Mouse (Mus musculus) forebrain, embryonic 11.5 days (tissue): ENCODE measurements at regions not wholly inside any gene's neighbourhood (a gene's known extent, or its start where the extent isn't known, plus 50 kb on each side); places are given as distances from the start of the nearest gene placed in this dataset.

Experiments
- ATAC-seq: fragments of 200-750 bp; cut with Nextera tagmentation; replicated peaks from 2 replicates; pipeline ENCODE4 v1.8.0; 2017; ENCODE audit warnings: moderate TSS enrichment; ENCODE audit not compliant: low FRiP score
- DNase-seq: peaks from one replicate; pipeline ENCODE4 v3.0.0-alpha.2; 2017; ENCODE audit warnings: low spot score
- H3K27ac ChIP-seq: fragments of 300-500 bp; sonication (generic); 2 replicates; pipeline ENCODE4 v1.5.1; 2014; ENCODE audit warnings: low read depth, low read length
- H3K27me3 ChIP-seq: fragments of 300-500 bp; sonication (generic); 2 replicates; pipeline ENCODE4 v1.6.1; 2014; ENCODE audit warnings: mild to moderate bottlenecking, low read length, mixed read lengths; ENCODE audit not compliant: control insufficient read depth, insufficient read depth
- H3K36me3 ChIP-seq: fragments of 300-500 bp; sonication (generic); 2 replicates; pipeline ENCODE4 v1.6.1; 2014; ENCODE audit warnings: mild to moderate bottlenecking, low read length, moderate library complexity, mixed read lengths; ENCODE audit not compliant: control insufficient read depth, insufficient read depth
- H3K4me1 ChIP-seq: fragments of 300-500 bp; sonication (generic); replicated peaks from 2 replicates; pipeline ENCODE4 v1.6.1; 2014; ENCODE audit warnings: low read length, mixed read lengths; ENCODE audit not compliant: control insufficient read depth, insufficient read depth
- H3K4me2 ChIP-seq: fragments of 300-500 bp; sonication (generic); 2 replicates; pipeline ENCODE4 v1.6.1; 2014; ENCODE audit warnings: low read depth, mild to moderate bottlenecking, low read length, moderate library complexity, mixed read lengths; ENCODE audit not compliant: severe bottlenecking
- H3K4me3 ChIP-seq: fragments of 300-500 bp; sonication (generic); 2 replicates; pipeline ENCODE4 v1.5.1; 2014; ENCODE audit warnings: low read depth, low read length
- H3K9ac ChIP-seq: fragments of 300-500 bp; sonication (generic); 2 replicates; pipeline ENCODE4 v1.6.1; 2014; ENCODE audit warnings: low read length
- H3K9me3 ChIP-seq: fragments of 300-500 bp; sonication (generic); 2 replicates; pipeline ENCODE4 v1.6.1; 2016; ENCODE audit warnings: low read length, mixed read lengths; ENCODE audit not compliant: control insufficient read depth
- WGBS: fragments of 180-500 bp; shearing (Covaris S2); extraction: QIAGEN DNeasy Blood & Tissue Kit; methylation state at CpG from one replicate; pipeline ENCODE4 v1.1.7; 2014; 5-methylcytosine and 5-hydroxymethylcytosine counted together

DNA sequence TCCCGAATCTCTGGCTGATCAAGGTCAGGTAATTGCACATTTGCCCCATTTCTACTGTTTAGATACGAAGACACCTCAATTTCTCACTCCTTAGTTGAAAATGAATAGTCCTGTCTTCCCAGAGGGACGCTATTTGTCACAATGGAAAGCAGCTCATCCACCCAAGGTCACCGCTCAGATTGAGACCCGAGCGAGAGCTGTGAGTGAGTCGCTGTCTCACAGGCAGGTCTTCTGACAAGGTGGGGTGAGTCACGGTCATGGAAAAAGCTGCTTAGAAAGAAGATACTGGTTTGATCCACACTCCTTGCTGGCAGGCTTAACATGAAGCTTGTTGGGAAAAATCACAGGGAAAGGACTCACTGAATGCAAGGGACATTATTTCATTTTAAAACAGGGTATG lies 171.9 kb upstream of the Tgfbr2 start:
- H3K27me3 ChIP-seq, result no peaks in the 10 kb centered on the region
- H3K27ac ChIP-seq, result no peak overlapping the region
- ATAC-seq, result no peak
- no peak overlapping the region for H3K4me2 ChIP-seq
- H3K9ac ChIP-seq, result no peak overlapping the region
- 94% methylated on average over 8 of the region's 8 CpGs for WGBS
- H3K4me1 ChIP-seq, result no peaks in the 10 kb centered on the region
- no peaks in the 10 kb centered on the region for H3K9me3 ChIP-seq
- no peaks in the 10 kb centered on the region for H3K36me3 ChIP-seq
- no peak overlapping the region for H3K4me3 ChIP-seq
- no peak for DNase-seq

DNA sequence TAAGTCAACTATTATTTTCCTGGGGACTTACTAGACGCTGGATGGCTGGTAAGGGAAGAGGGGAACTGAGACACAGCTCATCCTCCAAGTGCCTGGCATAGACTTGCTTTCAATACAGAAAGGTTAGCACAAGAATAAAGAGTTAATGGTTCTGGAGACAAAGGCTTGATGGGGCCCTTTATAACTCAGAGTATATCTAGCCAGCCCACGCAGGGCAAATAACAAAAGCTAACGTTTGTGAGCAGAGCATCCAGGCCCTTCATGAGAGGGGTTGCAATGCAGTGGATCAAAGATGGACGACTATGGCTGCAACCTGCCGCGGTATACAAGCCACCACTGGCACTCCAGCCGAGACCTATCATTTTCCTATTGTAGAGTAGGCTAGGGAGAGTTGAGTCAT lies 171.3 kb upstream of the Tgfbr2 start:
- WGBS, result 86% methylated on average over 7 of the region's 7 CpGs

DNA sequence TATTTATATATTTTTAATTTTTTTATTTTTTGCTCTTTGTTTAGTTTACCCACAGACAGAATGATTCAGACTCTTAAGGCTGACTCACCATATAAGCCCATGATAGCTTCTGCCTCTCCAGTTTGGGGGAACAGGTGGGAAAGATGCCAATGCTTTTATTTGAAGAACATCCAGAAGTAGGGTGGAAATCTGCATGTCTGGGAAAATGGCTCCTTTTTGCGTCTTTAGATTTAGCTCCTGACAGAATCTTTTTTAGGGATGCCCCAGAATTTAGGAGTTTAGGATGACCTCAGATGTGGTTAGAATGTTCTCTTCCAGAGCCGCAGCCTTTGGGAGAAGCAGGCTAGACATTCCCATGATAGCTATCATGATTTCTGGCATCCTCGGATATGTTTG lies 167.9 kb upstream of the Tgfbr2 start:
- no peak for ATAC-seq
- Histone ChIP-seq H3K36me3 (no peaks in the 10 kb centered on the region), H3K27me3 (no peaks in the 10 kb centered on the region), H3K4me2 (no peak overlapping the region), H3K27ac (no peak overlapping the region), H3K9ac (no peak overlapping the region), H3K4me3 (no peak overlapping the region), H3K4me1 (no peaks in the 10 kb centered on the region), H3K9me3 (no peaks in the 10 kb centered on the region)
- 98% methylated on average over 3 of the region's 3 CpGs for WGBS
- DNase-seq, result no peak

More for the DNA sequence above, 171.3 kb upstream of the Tgfbr2 start:
- no peak overlapping the region for H3K4me3 ChIP-seq
- no peaks in the 10 kb centered on the region for H3K4me1 ChIP-seq
- no peaks in the 10 kb centered on the region for H3K27me3 ChIP-seq
- ATAC-seq (no peak), DNase-seq (no peak)
- no peaks in the 10 kb centered on the region for H3K36me3 ChIP-seq
- H3K9me3 ChIP-seq, result no peaks in the 10 kb centered on the region
- no peak overlapping the region for H3K4me2 ChIP-seq
- no peak overlapping the region for H3K27ac ChIP-seq
- no peak overlapping the region for H3K9ac ChIP-seq

DNA sequence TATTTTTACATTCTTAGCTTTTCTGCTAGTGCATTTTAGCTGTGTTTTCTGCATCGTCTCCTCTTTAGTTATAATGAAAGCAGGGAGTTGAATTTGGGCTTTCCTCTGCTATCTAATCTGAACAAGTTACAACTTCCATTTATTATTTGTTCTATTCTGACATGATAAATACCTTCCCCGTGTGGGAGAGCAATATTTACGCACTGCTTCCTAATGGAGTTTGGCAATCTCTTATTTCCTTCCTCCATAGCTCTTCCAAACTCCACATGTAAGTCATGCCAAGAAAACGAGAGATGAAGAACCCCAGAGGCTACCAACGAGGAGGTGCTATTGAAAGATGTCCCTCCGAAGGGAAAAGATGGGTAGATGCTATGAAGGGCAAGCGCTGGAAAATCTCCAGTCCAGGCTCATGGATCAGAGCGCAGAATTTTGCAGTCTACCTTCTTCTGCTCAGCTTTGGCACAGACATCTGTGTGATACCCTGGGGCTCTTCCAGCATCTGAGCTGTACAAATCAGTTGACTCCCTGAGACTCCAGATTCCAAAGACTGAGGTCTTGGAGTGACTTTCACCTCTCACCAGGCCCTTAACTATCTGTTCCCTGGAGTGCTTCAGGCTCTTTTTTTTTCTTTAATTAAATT lies 167.4 kb upstream of the Tgfbr2 start:
- ATAC-seq (no peak), DNase-seq (no peak)
- H3K9me3 ChIP-seq, result no peaks in the 10 kb centered on the region
- no peaks in the 10 kb centered on the region for H3K36me3 ChIP-seq
- no peaks in the 10 kb centered on the region for H3K4me1 ChIP-seq
- no peaks in the 10 kb centered on the region for H3K27me3 ChIP-seq
- H3K4me3 ChIP-seq, result no peak overlapping the region
- H3K27ac ChIP-seq, result no peak overlapping the region
- WGBS, result 90% methylated on average over 8 of the region's 8 CpGs
- no peak overlapping the region for H3K4me2 ChIP-seq
- no peak overlapping the region for H3K9ac ChIP-seq

DNA sequence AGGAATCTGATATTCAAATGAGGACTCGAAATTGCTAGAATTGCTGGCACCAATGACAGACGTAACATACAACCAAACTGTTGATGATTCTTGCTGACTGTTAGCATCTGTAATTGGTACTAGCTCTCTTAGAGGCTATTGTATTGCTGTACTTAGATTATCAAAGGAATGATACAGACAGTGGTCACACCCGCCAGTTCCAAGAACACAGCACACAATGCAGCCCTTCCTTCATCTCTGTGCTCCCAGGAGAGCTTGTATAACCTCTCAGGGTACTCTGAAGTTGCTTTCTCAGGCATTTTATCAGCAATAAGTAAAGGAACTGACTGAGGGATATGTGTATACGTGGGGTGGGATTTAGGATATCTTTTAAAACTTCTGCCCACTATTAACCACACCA lies 166.8 kb upstream of the Tgfbr2 start:
- ATAC-seq (no peak), DNase-seq (no peak)
- Histone ChIP-seq H3K9me3 (no peaks in the 10 kb centered on the region), H3K4me3 (no peak overlapping the region), H3K27ac (no peak overlapping the region), H3K9ac (no peak overlapping the region), H3K4me1 (no peaks in the 10 kb centered on the region), H3K4me2 (no peak overlapping the region), H3K36me3 (no peaks in the 10 kb centered on the region), H3K27me3 (no peaks in the 10 kb centered on the region)
- WGBS, result 82% methylated on average over 4 of the region's 4 CpGs

DNA sequence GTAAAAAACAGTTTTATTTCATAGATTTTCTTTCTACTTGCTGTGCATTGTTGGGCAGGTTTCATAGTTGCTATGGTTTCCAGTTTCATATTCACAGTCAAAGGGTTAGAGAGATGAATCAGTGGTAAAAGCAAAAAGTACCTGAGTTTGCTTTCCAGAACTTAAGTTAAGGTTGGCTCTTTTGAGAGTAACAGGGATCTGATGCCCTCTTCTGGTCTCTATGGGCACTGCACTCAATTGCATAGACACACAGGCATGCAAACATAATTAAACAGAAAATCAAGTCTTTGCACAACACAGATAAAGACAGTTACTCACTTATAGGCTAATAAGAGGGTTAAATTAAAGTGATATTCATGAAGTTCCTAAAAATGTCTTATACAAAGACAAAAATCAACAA lies 165.8 kb upstream of the Tgfbr2 start:
- no peak overlapping the region for H3K27ac ChIP-seq
- no peaks in the 10 kb centered on the region for H3K27me3 ChIP-seq
- no peaks in the 10 kb centered on the region for H3K9me3 ChIP-seq
- DNase-seq, result no peak
- no peaks in the 10 kb centered on the region for H3K36me3 ChIP-seq
- no peak for ATAC-seq
- no peak overlapping the region for H3K4me3 ChIP-seq
- no peaks in the 10 kb centered on the region for H3K4me1 ChIP-seq
- no peak overlapping the region for H3K9ac ChIP-seq
- no peak overlapping the region for H3K4me2 ChIP-seq

DNA sequence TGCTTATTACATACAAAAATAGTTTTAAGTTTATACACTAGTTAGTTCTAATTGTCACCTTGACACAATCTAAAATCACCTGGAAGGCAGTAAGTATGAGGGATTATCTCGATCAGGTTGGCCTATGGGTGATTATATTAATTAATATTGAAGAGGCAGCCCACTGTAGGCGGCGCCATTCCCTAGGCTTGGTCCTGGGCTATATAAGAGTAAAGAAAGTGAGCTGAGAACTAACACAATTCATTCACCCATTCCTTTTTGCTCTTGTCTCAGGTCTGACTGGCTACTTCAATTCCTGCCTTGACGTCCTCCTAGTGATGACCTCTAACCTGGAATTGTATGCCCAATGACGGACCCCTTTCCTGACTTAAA lies 163.6 kb upstream of the Tgfbr2 start:
- Histone ChIP-seq H3K9me3 (no peaks in the 10 kb centered on the region), H3K4me1 (no peaks in the 10 kb centered on the region), H3K4me3 (no peak overlapping the region), H3K27ac (no peak overlapping the region), H3K27me3 (no peaks in the 10 kb centered on the region), H3K9ac (no peak overlapping the region), H3K36me3 (no peaks in the 10 kb centered on the region), H3K4me2 (no peak overlapping the region)
- WGBS, result 92% methylated on average over 5 of the region's 5 CpGs
- ATAC-seq, result no peak
- no peak for DNase-seq

DNA sequence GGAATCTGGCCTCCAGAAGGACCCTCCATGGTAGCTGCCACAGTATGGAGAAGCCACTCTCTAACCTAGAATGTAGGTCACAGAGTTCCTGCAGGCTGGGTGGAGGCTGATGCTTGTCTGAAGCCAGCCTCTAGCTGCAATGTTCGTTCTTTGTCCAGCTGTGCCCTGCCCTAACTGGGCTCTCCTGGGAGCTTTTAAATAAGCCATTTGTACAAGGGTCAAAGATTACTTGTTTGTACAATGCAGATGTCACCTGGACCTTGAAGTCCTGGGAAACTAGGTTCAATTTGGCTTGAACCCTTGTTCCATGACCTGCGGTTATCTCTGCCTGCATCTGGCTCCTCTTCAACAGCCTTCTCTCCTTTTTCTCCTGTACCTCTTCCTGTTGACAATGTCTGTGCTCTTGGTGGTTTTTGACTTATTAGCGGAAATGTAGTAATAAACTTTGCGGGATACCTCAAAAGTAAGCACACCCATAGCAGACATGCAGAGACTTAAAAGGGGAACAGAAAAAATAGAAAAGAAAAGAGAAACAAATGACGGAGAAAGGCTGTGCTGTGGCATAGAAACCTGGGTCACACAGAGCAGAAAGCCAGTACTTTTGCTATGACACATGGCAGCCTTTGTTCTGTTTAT lies 163.1 kb upstream of the Tgfbr2 start:
- ATAC-seq, result no peak
- 87% methylated on average over 5 of the region's 5 CpGs for WGBS

DNA sequence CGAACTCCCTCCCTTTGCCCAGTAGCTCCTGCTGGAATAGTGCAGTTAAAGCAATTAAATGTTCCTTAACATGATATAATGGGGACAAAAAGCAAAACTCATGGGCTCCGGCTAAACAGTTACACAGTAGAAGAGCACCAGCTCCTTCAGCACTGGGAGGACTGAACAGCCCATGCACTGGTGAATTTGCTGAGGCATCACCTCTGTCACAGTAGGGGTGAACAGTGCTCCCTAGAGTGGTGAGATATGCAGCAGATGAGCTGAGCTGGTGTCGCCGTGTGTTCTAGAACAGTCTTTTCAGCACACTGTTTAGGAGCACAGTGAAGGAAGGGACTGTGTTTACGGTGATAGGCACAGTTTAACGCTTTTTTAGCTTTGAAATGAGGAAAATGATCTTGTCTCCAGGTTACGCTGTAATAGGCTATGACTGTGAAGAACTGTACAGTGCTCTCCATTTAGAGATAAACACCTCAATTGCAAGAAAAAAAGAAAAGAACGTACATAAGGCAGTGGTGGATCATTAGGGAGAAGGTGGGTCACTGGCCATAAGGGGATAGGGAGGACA lies 162.4 kb upstream of the Tgfbr2 start:
- Histone ChIP-seq H3K9ac (no peak overlapping the region), H3K36me3 (no peaks in the 10 kb centered on the region), H3K4me1 (no peaks in the 10 kb centered on the region), H3K4me3 (no peak overlapping the region), H3K27me3 (no peaks in the 10 kb centered on the region), H3K9me3 (no peaks in the 10 kb centered on the region), H3K27ac (no peak overlapping the region), H3K4me2 (no peak overlapping the region)
- no peak for DNase-seq
- ATAC-seq, result no peak
- 93% methylated on average over 8 of the region's 8 CpGs for WGBS

More for the DNA sequence above, 163.1 kb upstream of the Tgfbr2 start:
- Histone ChIP-seq H3K4me1 (no peaks in the 10 kb centered on the region), H3K27ac (no peak overlapping the region), H3K9me3 (no peaks in the 10 kb centered on the region), H3K27me3 (no peaks in the 10 kb centered on the region), H3K4me2 (no peak overlapping the region), H3K9ac (no peak overlapping the region), H3K36me3 (no peaks in the 10 kb centered on the region), H3K4me3 (no peak overlapping the region)
- DNase-seq, result no peak
